Mouse (Mus musculus): Measurements from ENCODE around the gene Ubtf. TPM values are rescaled to one million over a fixed set of nuclear protein-coding genes. Genes with fewer than 3 reads are reported as not detected.
A peak's percentile ranks its signal among the peaks of the same experiment; 100 is the strongest.

Gene Ubtf
- total and polyA plus RNA-seq, 3 experiments, result 14.9 to 59.4 (median 52.5) TPM

DNA sequence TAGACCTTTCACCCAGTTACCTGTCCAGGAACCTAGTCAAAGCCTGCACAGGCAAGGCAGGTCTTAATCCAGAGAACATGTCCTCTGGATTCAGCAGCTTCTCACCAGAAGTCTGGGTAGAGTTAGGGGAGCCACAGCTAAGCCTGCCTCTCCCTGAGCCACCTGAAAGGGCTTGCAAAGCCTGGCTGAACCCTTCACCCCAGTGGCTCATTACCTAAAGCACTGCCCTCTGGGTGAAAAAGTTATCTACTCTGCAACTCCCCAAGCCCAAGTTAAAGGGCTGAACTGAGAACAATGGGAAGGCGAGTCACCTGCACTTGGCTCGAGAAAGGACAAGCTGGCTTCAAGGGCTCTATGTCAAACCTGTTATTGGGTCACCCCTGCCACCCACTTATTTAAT lies 15.4 kb downstream of the Ubtf start:
- intact Hi-C loops (cut with DNase I), result no loop called here
- no peaks in the 10 kb centered on the region for H3K79me2 ChIP-seq (replicated peaks; ENCODE audit: control insufficient read depth, insufficient read depth, low read length)
- WGBS, result 34% methylated on average over 2 of the region's 2 CpGs

DNA sequence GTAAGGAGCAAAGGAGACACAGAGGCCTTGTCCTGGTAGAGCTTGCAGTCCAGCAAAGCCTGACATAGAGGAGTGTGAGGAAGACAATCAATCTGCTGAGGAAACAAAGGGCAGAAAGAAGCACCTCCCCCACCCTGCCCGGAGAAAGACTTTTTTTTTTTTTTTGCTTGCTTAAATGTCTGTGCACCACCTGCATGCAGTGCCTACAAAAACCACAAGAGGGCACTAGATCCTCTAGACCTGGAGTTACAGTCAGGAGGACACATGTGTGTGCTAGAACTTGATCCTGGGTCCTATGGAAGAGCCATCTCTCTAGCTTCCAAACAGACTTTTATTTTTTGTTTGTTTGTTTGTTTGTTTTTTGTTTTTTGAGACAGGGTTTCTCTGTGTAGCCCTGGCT lies 19.7 kb downstream of the Ubtf start:
- H3K9ac ChIP-seq (ENCODE audit: low read depth, low read length), result no peak overlapping the region
- H3K79me2 ChIP-seq (replicated peaks; ENCODE audit: control insufficient read depth, insufficient read depth, low read length), result no peaks in the 10 kb centered on the region
- 18% methylated on average over 1 of the region's 1 CpGs for WGBS
- peaks cover 2% of the 10 kb centered on the region for H3K4me1 ChIP-seq (ENCODE audit: control insufficient read depth, insufficient read depth, low read length)
- intact Hi-C loops (cut with DNase I), result no loop called here
- no peaks in the 10 kb centered on the region for H3K36me3 ChIP-seq (ENCODE audit: control insufficient read depth, insufficient read depth, low read length)
- no peak overlapping the region for H3K27ac ChIP-seq
- peak in 1 of 2 experiments; percentile 47 for DNase-seq
- TF ChIP-seq EP300 (IDR thresholded peaks at IDR 0.05; ENCODE audit: insufficient read depth, low read depth, low read length) (no peak), CTCF (IDR thresholded peaks at IDR 0.05) (peak; percentile 74)
- H3K4me3 ChIP-seq, result no peak overlapping the region
- H3K27me3 ChIP-seq (ENCODE audit: control insufficient read depth, insufficient read depth, low read length), result no peaks in the 10 kb centered on the region

More for the DNA sequence above, 15.4 kb downstream of the Ubtf start:
- Histone ChIP-seq H3K27me3 (ENCODE audit: control insufficient read depth, insufficient read depth, low read length) (no peaks in the 10 kb centered on the region), H3K27ac (no peak overlapping the region), H3K4me3 (no peak overlapping the region), H3K9ac (ENCODE audit: low read depth, low read length) (no peak overlapping the region), H3K36me3 (ENCODE audit: control insufficient read depth, insufficient read depth, low read length) (no peaks in the 10 kb centered on the region), H3K4me1 (ENCODE audit: control insufficient read depth, insufficient read depth, low read length) (no peaks in the 10 kb centered on the region)
- DNase-seq, result no peak
- TF ChIP-seq POLR2A (IDR thresholded peaks at IDR 0.05; ENCODE audit: insufficient read depth, low read depth, low read length) (0 out of 2 replicates have a peak, but pooled peaks have one; percentile 8), EP300 (IDR thresholded peaks at IDR 0.05; ENCODE audit: insufficient read depth, low read depth, low read length) (no peak), CTCF (IDR thresholded peaks at IDR 0.05) (no peak)

DNA sequence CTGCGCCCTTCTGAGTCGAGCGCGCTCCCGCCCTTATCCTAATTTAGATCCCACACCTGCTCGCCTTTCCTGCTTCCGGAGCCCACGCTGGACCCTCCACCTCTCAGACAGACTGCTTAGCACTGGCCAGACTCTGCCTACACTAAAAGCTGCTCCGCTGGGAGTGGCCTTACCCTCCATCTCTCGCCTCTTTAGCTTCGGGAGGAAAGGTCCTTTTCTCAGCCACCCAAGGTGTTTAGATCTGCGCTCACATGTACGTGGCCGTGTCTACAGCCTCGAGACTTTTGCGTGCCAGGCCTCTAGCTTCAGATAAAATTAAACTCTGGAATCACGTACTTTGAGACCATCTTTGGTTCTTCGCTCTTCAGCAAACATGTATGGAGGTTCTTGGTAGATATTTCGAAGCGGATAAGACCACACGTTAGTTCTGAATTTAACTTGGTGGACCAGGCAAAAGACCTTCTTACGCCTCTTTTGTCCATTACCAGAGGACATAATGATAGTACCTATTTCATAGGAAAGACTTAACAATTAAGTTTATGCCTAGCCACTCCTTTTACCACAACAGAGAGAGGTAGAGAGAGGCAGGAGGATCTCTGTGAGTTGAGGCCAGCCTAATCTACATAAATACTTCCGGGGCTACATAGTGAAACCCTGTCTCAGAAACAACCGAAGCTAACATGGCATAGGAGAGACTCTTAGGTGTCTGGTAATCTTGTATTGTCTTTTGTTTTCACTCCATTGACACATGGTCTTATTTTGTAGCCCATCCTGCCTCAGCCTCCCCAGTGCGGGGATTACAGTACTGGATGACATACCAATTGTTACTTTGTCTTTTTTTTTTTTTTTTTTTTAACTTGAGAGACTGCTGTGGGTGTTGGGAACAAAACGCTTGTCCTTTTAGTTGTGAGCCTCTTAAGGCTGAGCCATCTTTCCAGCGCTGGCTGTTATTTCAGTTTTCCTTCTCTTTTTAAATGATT lies 21.7 kb downstream of the Ubtf start:
- H3K27ac ChIP-seq, result peak overlapping the region; percentile 95
- WGBS, result 21% methylated on average over 27 of the region's 27 CpGs
- intact Hi-C loops (cut with DNase I), result loop anchor here (1.0 to 2.0 kb wide), 2 partner anchors 19 to 111 kb away; no protein-coding TSS in a partner anchor
- no peaks in the 10 kb centered on the region for H3K27me3 ChIP-seq (ENCODE audit: control insufficient read depth, insufficient read depth, low read length)
- peaks cover 2% of the 10 kb centered on the region for H3K4me1 ChIP-seq (ENCODE audit: control insufficient read depth, insufficient read depth, low read length)
- peak overlapping the region; percentile 75 for H3K9ac ChIP-seq (ENCODE audit: low read depth, low read length)
- H3K4me3 ChIP-seq, result peak overlapping the region; percentile 88
- no peak for DNase-seq
- TF ChIP-seq EP300 (IDR thresholded peaks at IDR 0.05; ENCODE audit: insufficient read depth, low read depth, low read length) (no peak), POLR2A (IDR thresholded peaks at IDR 0.05; ENCODE audit: insufficient read depth, low read depth, low read length) (no peak), CTCF (IDR thresholded peaks at IDR 0.05) (no peak)
- H3K36me3 ChIP-seq (ENCODE audit: control insufficient read depth, insufficient read depth, low read length), result no peaks in the 10 kb centered on the region
- no peaks in the 10 kb centered on the region for H3K79me2 ChIP-seq (replicated peaks; ENCODE audit: control insufficient read depth, insufficient read depth, low read length)

DNA sequence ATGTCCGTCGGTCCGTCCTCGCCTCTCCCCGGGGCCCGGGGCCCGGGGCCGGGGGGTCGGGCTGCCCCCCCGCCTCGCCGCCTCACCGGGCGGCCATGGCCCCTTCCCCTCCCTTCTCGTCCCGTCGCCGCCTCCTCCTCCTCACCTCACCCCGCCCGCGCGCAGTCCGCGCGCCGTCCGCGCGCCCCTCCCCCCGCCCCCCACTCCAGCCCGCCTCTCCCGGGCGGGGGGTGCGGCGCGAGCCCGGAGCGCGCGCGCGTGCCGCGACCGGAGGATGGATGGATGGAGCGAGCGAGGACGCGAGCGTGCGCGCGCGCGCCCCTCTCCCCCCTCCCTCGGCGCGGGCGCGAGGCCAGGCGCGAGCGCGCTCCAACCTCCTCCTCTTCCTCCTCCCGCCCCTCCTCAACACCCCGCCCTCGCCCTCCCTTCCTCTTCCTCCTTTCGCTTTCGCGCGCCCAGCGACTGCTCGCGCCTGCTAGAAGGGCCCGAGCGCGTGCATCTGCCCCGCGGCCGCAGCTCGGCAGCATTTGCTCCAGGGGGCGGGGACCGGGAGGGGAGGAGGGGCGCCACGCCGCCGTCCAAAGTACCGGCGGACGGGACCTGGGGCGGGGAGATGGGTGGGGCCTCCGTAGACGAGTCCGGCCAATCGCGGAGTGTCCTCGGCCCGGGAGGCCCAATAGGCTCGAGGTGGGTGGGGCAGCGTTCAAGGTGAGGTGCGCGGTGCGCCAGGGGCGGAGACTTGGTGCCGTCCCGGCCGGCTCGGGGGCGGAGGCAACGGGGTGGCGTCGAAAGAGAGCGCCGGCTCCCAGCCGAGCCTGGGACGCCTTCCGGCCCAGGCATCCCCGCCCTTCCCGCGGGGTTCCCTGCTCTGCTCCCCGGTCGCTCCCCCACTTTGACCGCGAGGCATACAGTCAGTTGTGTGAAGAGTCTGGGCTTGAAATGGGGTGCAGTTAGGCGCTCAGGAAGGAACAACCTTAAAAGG lies 22.8 kb downstream of the Ubtf start, which contains the start of gene Atxn7l3:
Atxn7l3 (minus strand) TSS at position 141 of the 982 bp plus-strand sequence.
- Histone ChIP-seq H3K27me3 (ENCODE audit: control insufficient read depth, insufficient read depth, low read length) (no peaks in the 10 kb centered on the region), H3K79me2 (replicated peaks; ENCODE audit: control insufficient read depth, insufficient read depth, low read length) (no peaks in the 10 kb centered on the region), H3K4me3 (peak within 1 kb of the TSS; percentile 88), H3K36me3 (ENCODE audit: control insufficient read depth, insufficient read depth, low read length) (no peaks in the 10 kb centered on the region), H3K27ac (peak within 1 kb of the TSS; percentile 95), H3K4me1 (ENCODE audit: control insufficient read depth, insufficient read depth, low read length) (peaks cover 2% of the 10 kb centered on the region), H3K9ac (ENCODE audit: low read depth, low read length) (peak within 1 kb of the TSS; percentile 93)
- intact Hi-C loops (cut with DNase I), result loop anchor here (1.0 to 2.0 kb wide), 2 partner anchors 20 to 113 kb away; no protein-coding TSS in a partner anchor
- peak; percentile 98 to 100 for DNase-seq
- under 1% methylated on average over 78 of the region's 125 CpGs for WGBS
- TF ChIP-seq POLR2A (IDR thresholded peaks at IDR 0.05; ENCODE audit: insufficient read depth, low read depth, low read length) (peak; percentile 91), CTCF (IDR thresholded peaks at IDR 0.05) (no peak), EP300 (IDR thresholded peaks at IDR 0.05; ENCODE audit: insufficient read depth, low read depth, low read length) (no peak)

DNA sequence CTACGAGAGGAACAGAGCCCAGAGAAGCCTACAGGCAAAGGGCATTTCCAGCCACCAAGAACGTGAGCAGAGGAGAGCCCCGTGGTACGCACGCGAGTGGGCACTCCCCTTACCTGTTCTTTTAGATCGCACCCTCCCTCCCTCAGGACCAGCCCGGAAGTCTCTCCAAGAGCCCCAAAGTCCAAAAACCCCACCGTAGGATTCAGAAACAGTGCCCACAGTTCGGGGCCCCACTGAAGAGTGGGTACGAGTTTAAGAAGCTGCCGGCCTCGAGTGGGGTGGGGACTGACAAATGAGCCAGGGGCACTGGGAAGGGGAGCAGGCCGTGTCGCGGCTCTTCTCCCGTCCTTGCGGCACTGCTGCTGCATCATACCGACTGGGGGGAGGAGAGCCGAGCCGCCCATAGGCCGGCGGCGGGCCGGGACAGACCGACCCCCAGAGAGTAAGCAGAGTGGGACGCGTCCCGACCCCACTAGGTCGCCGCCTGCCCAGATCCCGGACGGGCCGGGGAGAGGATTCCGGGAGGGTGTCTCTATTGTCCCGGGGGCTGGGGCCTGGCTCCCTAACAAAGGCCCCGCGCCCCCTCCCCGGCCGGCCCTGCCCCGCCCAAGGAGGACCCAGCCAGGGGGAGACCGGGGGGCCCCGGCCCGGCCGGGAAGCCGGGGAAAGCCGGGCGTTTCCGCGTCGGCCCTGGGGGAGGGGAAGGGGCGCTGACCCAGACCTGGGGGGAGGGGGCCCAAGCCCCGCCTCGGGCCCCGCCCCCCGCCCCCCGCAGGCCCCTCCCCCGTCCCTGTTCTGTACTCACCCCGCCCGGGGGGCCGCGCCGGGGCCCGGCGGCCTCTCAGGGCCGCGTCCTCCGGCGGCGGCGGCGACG lies 23.7 kb downstream of the Ubtf start:
- 2% methylated on average over 48 of the region's 73 CpGs for WGBS
- Histone ChIP-seq H3K27ac (peak overlapping the region; percentile 95), H3K79me2 (replicated peaks; ENCODE audit: control insufficient read depth, insufficient read depth, low read length) (no peaks in the 10 kb centered on the region), H3K9ac (ENCODE audit: low read depth, low read length) (peak overlapping the region; percentile 93), H3K27me3 (ENCODE audit: control insufficient read depth, insufficient read depth, low read length) (no peaks in the 10 kb centered on the region), H3K4me1 (ENCODE audit: control insufficient read depth, insufficient read depth, low read length) (peaks cover 2% of the 10 kb centered on the region), H3K36me3 (ENCODE audit: control insufficient read depth, insufficient read depth, low read length) (no peaks in the 10 kb centered on the region), H3K4me3 (peak overlapping the region; percentile 88)
- peak; percentile 75 to 76 for DNase-seq
- intact Hi-C loops (cut with DNase I), result loop anchor here (1.0 to 2.0 kb wide), 2 partner anchors 11 to 21 kb away; no protein-coding TSS in a partner anchor
- TF ChIP-seq EP300 (IDR thresholded peaks at IDR 0.05; ENCODE audit: insufficient read depth, low read depth, low read length) (no peak), CTCF (IDR thresholded peaks at IDR 0.05) (no peak), POLR2A (IDR thresholded peaks at IDR 0.05; ENCODE audit: insufficient read depth, low read depth, low read length) (no peak)
